Mouse (Mus musculus) cortical plate, adult 2 months (tissue): ENCODE results near the gene Klf12. TPM values are rescaled to one million over a fixed set of nuclear protein-coding genes. Genes with fewer than 3 reads are reported as not detected.

ENCODE experiments used
- H3K27ac ChIP-seq: fragments of 200-500 bp; 2 replicates; pipeline ENCODE4 v1.5.1; 2012; ENCODE audit warnings: low read length, control low read depth, inconsistent platforms; ENCODE audit not compliant: insufficient read depth
- H3K4me1 ChIP-seq: fragments of 200-500 bp; 2 replicates; pipeline ENCODE4 v1.6.1; 2011; ENCODE audit warnings: low read length; ENCODE audit not compliant: control insufficient read depth, insufficient read depth
- H3K4me3 ChIP-seq: fragments of 200-500 bp; 2 replicates; pipeline ENCODE4 v1.5.1; 2011; ENCODE audit warnings: mild to moderate bottlenecking, low read length, control low read depth; ENCODE audit not compliant: insufficient read depth
- CTCF ChIP-seq: fragments of 200-500 bp; IDR thresholded peaks from 2 replicates; pipeline ENCODE4 v1.5.1; 2011; ENCODE audit warnings: mild to moderate bottlenecking, control low read depth, low read length; ENCODE audit not compliant: insufficient read depth; ENCODE audit errors: extremely low read depth
- POLR2A ChIP-seq: fragments of 200-500 bp; IDR thresholded peaks from 2 replicates; pipeline ENCODE4 v1.6.1; 2011; ENCODE audit warnings: mild to moderate bottlenecking, low read length, control low read depth; ENCODE audit not compliant: insufficient read depth; ENCODE audit errors: extremely low read depth
- polyA plus RNA-seq: library from polyadenylated mRNA; depleted of rRNA; stranded (reverse); fragments of >200 nt; gene quantifications from 2 replicates; pipeline ENCODE4 v1.2.3, GENCODE M21; 2012

The Klf12 gene
- polyA plus RNA-seq, 1 experiment, result 19.5 TPM

GRCm38 (mm10) chr14:100286586-100287241, 2.2 kb upstream of the Klf12 start:
- peak overlapping the region; percentile 89 for H3K4me3 ChIP-seq

GRCm38 (mm10) chr14:100285656-100286585, 1.4 kb upstream of the Klf12 start:
- TF ChIP-seq POLR2A (0 out of 2 replicates have a peak, but pooled peaks have one; percentile 23), CTCF (no peak)
- peak overlapping the region; percentile 89 for H3K4me3 ChIP-seq
- peak overlapping the region; percentile 94 for H3K27ac ChIP-seq
- peaks cover 7% of the 10 kb centered on the region; the same call in 1 of the 2 replicates for H3K4me1 ChIP-seq

More at GRCm38 (mm10) chr14:100286586-100287241, 2.2 kb upstream of the Klf12 start:
- Histone ChIP-seq H3K4me1 (peaks cover 7% of the 10 kb centered on the region; the same call in 1 of the 2 replicates), H3K27ac (0 out of 2 replicates have a peak overlapping the region, but pooled peaks have one; percentile 24)
- no peak for TF ChIP-seq POLR2A
- TF ChIP-seq CTCF, result no peak

- Histone ChIP-seq H3K27ac (peak overlapping the region; percentile 94), H3K4me1 (peaks cover 7% of the 10 kb centered on the region; the same call in 1 of the 2 replicates), H3K4me3 (peak overlapping the region; percentile 89)
- TF ChIP-seq CTCF (no peak), POLR2A (no peak)
Measured at GRCm38 (mm10) chr14:100284861-100285655, 579 bp upstream of the Klf12 start.

- peak overlapping the region; percentile 89 for H3K4me3 ChIP-seq
- H3K4me1 ChIP-seq, result peaks cover 7% of the 10 kb centered on the region; the same call in 1 of the 2 replicates
- TF ChIP-seq CTCF, result no peak
- peak overlapping the region; percentile 70 for H3K27ac ChIP-seq
Measured at GRCm38 (mm10) chr14:100283411-100284118, 914 bp downstream of the Klf12 start.

- peak overlapping the region; percentile 21 for H3K4me3 ChIP-seq
- TF ChIP-seq CTCF (no peak), POLR2A (no peak)
- peaks cover 7% of the 10 kb centered on the region; the same call in 1 of the 2 replicates for H3K4me1 ChIP-seq
- peak overlapping the region; percentile 53; the same call in 1 of the 2 replicates for H3K27ac ChIP-seq
Measured at GRCm38 (mm10) chr14:100282651-100283050, 1.8 kb downstream of the Klf12 start.

- H3K4me1 ChIP-seq, result peaks cover 7% of the 10 kb centered on the region; the same call in 1 of the 2 replicates
- no peak overlapping the region for H3K27ac ChIP-seq
- H3K4me3 ChIP-seq, result no peak overlapping the region
- TF ChIP-seq POLR2A (no peak), CTCF (no peak)
Measured at GRCm38 (mm10) chr14:100281734-100282133, 2.7 kb downstream of the Klf12 start.

GRCm38 (mm10) chr14:100274179-100274578, 10.3 kb downstream of the Klf12 start:
- no peaks in the 10 kb centered on the region; the same call in 1 of the 2 replicates for H3K4me1 ChIP-seq
- no peak overlapping the region for H3K27ac ChIP-seq
- H3K4me3 ChIP-seq, result no peak overlapping the region
- TF ChIP-seq POLR2A (no peak), CTCF (no peak)

- H3K4me3 ChIP-seq, result no peak overlapping the region
- H3K4me1 ChIP-seq, result 0 out of 2 replicates have a peak, but pooled peaks cover 1% of the 10 kb centered on the region
- no peak for TF ChIP-seq CTCF
- no peak for TF ChIP-seq POLR2A
- 0 out of 2 replicates have a peak overlapping the region, but pooled peaks have one; percentile 24 for H3K27ac ChIP-seq
Measured at GRCm38 (mm10) chr14:100260531-100260930, 23.9 kb downstream of the Klf12 start.
